Mouse (Mus musculus) embryonic fibroblast, embryonic 13.5 days (primary cell): ENCODE data around the gene Mdfic. TPM values are rescaled to one million over a fixed set of nuclear protein-coding genes. Genes with fewer than 3 reads are reported as not detected.
A peak's percentile ranks its signal among the peaks of the same experiment; 100 is the strongest.

Experiments used
- H3K27ac ChIP-seq: 2 replicates; pipeline ENCODE4 v1.5.1; 2012; ENCODE audit warnings: low read length, control low read depth, inconsistent platforms; ENCODE audit not compliant: insufficient read depth
- H3K4me1 ChIP-seq: 2 replicates; pipeline ENCODE4 v1.6.1; 2011; ENCODE audit warnings: low read length; ENCODE audit not compliant: control insufficient read depth, insufficient read depth
- H3K4me3 ChIP-seq: 2 replicates; pipeline ENCODE4 v1.5.1; 2011; ENCODE audit warnings: mild to moderate bottlenecking, control low read depth, low read length; ENCODE audit not compliant: insufficient read depth
- CTCF ChIP-seq: IDR thresholded peaks from 2 replicates; pipeline ENCODE4 v1.5.1; 2011; ENCODE audit warnings: mild to moderate bottlenecking, control low read depth, low read length, moderate library complexity, borderline replicate concordance; ENCODE audit not compliant: insufficient read depth
- POLR2A ChIP-seq: IDR thresholded peaks from 2 replicates; pipeline ENCODE4 v1.6.1; 2011; ENCODE audit warnings: low read depth, mild to moderate bottlenecking, control low read depth, low read length, moderate library complexity
- polyA plus RNA-seq: library from polyadenylated mRNA; stranded (reverse); fragments of >200 nt; gene quantifications from 2 replicates; pipeline ENCODE4 v1.2.4, GENCODE M21; 2011; ENCODE audit warnings: low read depth; ENCODE audit not compliant: missing spikeins, insufficient read length

The Mdfic gene
- polyA plus RNA-seq, 1 experiment = 73.6 TPM

GRCm38 (mm10) chr6:15739132-15739531 is 18.7 kb downstream of the Mdfic start:
- H3K4me3 ChIP-seq = no peak overlapping the region
- TF ChIP-seq CTCF (no peak), POLR2A (no peak)
- no peak overlapping the region for H3K27ac ChIP-seq

GRCm38 (mm10) chr6:15742591-15743149 is 22.2 kb downstream of the Mdfic start:
- peaks cover 10% of the 10 kb centered on the region for H3K4me1 ChIP-seq
- H3K27ac ChIP-seq = peak overlapping the region; percentile 97
- no peak overlapping the region for H3K4me3 ChIP-seq
- TF ChIP-seq POLR2A (no peak), CTCF (no peak)

More at GRCm38 (mm10) chr6:15739132-15739531, 18.7 kb downstream of the Mdfic start:
- peaks cover 12% of the 10 kb centered on the region for H3K4me1 ChIP-seq

GRCm38 (mm10) chr6:15743291-15743792 is 22.9 kb downstream of the Mdfic start:
- no peak for TF ChIP-seq CTCF
- no peak for TF ChIP-seq POLR2A
- no peak overlapping the region for H3K4me3 ChIP-seq
- H3K27ac ChIP-seq = peak overlapping the region; percentile 97
- peaks cover 7% of the 10 kb centered on the region for H3K4me1 ChIP-seq

GRCm38 (mm10) chr6:15743793-15744192 is 23.3 kb downstream of the Mdfic start:
- H3K27ac ChIP-seq = peak overlapping the region; percentile 97

GRCm38 (mm10) chr6:15745313-15745712 is 24.9 kb downstream of the Mdfic start:
- no peak overlapping the region for H3K27ac ChIP-seq
- TF ChIP-seq POLR2A (no peak), CTCF (no peak)
- H3K4me3 ChIP-seq = no peak overlapping the region
- peaks cover 3% of the 10 kb centered on the region for H3K4me1 ChIP-seq

More at GRCm38 (mm10) chr6:15743793-15744192, 23.3 kb downstream of the Mdfic start:
- no peak overlapping the region for H3K4me3 ChIP-seq
- TF ChIP-seq CTCF (no peak), POLR2A (no peak)
- peaks cover 3% of the 10 kb centered on the region for H3K4me1 ChIP-seq

GRCm38 (mm10) chr6:15745891-15746290 is 25.4 kb downstream of the Mdfic start:
- H3K4me1 ChIP-seq = peaks cover 3% of the 10 kb centered on the region
- TF ChIP-seq CTCF (no peak), POLR2A (no peak)
- no peak overlapping the region for H3K27ac ChIP-seq
- H3K4me3 ChIP-seq = no peak overlapping the region

- no peak overlapping the region for H3K4me3 ChIP-seq
- no peak for TF ChIP-seq POLR2A
- no peak for TF ChIP-seq CTCF
- peaks cover 5% of the 10 kb centered on the region for H3K4me1 ChIP-seq
- no peak overlapping the region for H3K27ac ChIP-seq
Measured at GRCm38 (mm10) chr6:15747396-15748155, 27.1 kb downstream of the Mdfic start.

GRCm38 (mm10) chr6:15748236-15748635 is 27.8 kb downstream of the Mdfic start:
- Histone ChIP-seq H3K27ac (no peak overlapping the region), H3K4me3 (no peak overlapping the region)
- no peak for TF ChIP-seq POLR2A
- no peak for TF ChIP-seq CTCF

GRCm38 (mm10) chr6:15748943-15749342 is 28.5 kb downstream of the Mdfic start:
- H3K4me3 ChIP-seq = no peak overlapping the region
- TF ChIP-seq CTCF (no peak), POLR2A (no peak)

More at GRCm38 (mm10) chr6:15748236-15748635, 27.8 kb downstream of the Mdfic start:
- H3K4me1 ChIP-seq = peaks cover 2% of the 10 kb centered on the region; the same call in 1 of the 2 replicates

GRCm38 (mm10) chr6:15750101-15750500 is 29.6 kb downstream of the Mdfic start:
- TF ChIP-seq POLR2A = no peak
- TF ChIP-seq CTCF = no peak
- Histone ChIP-seq H3K27ac (no peak overlapping the region), H3K4me3 (no peak overlapping the region), H3K4me1 (0 out of 2 replicates have a peak, but pooled peaks cover 2% of the 10 kb centered on the region)

More at GRCm38 (mm10) chr6:15748943-15749342, 28.5 kb downstream of the Mdfic start:
- Histone ChIP-seq H3K27ac (no peak overlapping the region), H3K4me1 (0 out of 2 replicates have a peak, but pooled peaks cover 2% of the 10 kb centered on the region)
